Comparison of ENCODE assay signal across 8 mouse cellular contexts in genomic region chr2:116060210-116060609, GRCm38 (mm10). TPM values are rescaled to one million over a fixed set of nuclear protein-coding genes. Genes with fewer than 3 reads are reported as not detected.
DNase-seq lines count a peak whose midpoint lies in the region; ATAC-seq lines count a peak whose summit lies in the region.

No protein-coding gene starts in this region.

- no peaks in the 10 kb centered on the region for H3K9me3 ChIP-seq in forebrain, embryonic 10.5 days
- H3K9me3 ChIP-seq in midbrain, embryonic 14.5 days (ENCODE audit: control insufficient read depth, low read length): no peaks in the 10 kb centered on the region

- intact Hi-C loops in heart, postnatal 36 days (cut with DNase I): no loop called here

- H3K4me2 ChIP-seq in midbrain, embryonic 14.5 days (ENCODE audit: low read length): peak overlapping the region; percentile 59

- peaks cover 80% of the 10 kb centered on the region for H3K4me1 ChIP-seq in forebrain, embryonic 10.5 days
- H3K4me1 ChIP-seq in midbrain, embryonic 14.5 days (ENCODE audit: control insufficient read depth, insufficient read depth, low read length): peaks cover 11% of the 10 kb centered on the region

- H3K36me3 ChIP-seq in forebrain, embryonic 10.5 days (replicated peaks): peaks cover 37% of the 10 kb centered on the region
- H3K36me3 ChIP-seq in midbrain, embryonic 14.5 days (ENCODE audit: control insufficient read depth, insufficient read depth, low read length): peaks cover 12% of the 10 kb centered on the region; the same call in 1 of the 2 replicates

- peak; percentile 92 for DNase-seq in heart, adult 11 months
- no peak for DNase-seq in heart, postnatal 36 days
- peak; percentile 61 for DNase-seq in forebrain, embryonic 10.5 days (ENCODE audit: extremely low spot score, low spot score)
- DNase-seq in kidney, postnatal 14 days: peak; percentile 55
- peak; percentile 59 for DNase-seq in midbrain, embryonic 14.5 days
- DNase-seq in right cerebral cortex, postnatal 25 days: no peak
- no peak for DNase-seq in urinary bladder, postnatal 25 days (ENCODE audit: low spot score)
- DNase-seq in cerebellum, adult 8-10 months: no peak

- peaks cover 67% of the 10 kb centered on the region for H3K27me3 ChIP-seq in forebrain, embryonic 10.5 days (ENCODE audit: poor library complexity, severe bottlenecking)
- no peaks in the 10 kb centered on the region for H3K27me3 ChIP-seq in midbrain, embryonic 14.5 days (ENCODE audit: control insufficient read depth, insufficient read depth, low read length)

- under 1% methylated on average over 19 of the region's 19 CpGs for WGBS in forebrain, embryonic 10.5 days
- 3% methylated on average over 19 of the region's 19 CpGs for WGBS in midbrain, embryonic 14.5 days

- H3K4me3 ChIP-seq in forebrain, embryonic 10.5 days: peak overlapping the region; percentile 76
- H3K4me3 ChIP-seq in midbrain, embryonic 14.5 days (replicated peaks; ENCODE audit: low read depth, low read length): peak overlapping the region; percentile 66

- peak overlapping the region; percentile 89 for H3K9ac ChIP-seq in midbrain, embryonic 14.5 days (replicated peaks; ENCODE audit: low read length)

- H3K27ac ChIP-seq in forebrain, embryonic 10.5 days: peak overlapping the region; percentile 90
- peak overlapping the region; percentile 93 for H3K27ac ChIP-seq in midbrain, embryonic 14.5 days (replicated peaks; ENCODE audit: low read depth, low read length)

- no peak for ATAC-seq in midbrain, embryonic 14.5 days (ENCODE audit: low FRiP score, low TSS enrichment)

RNA-seq across cellular contexts. Expression of gene Meis2, which starts 5.4 kb away (rescaled TPM):
- 10 to 100 TPM; 20.8 to 27.4 TPM for total RNA-seq in heart, postnatal 36 days (2021)
- 32.5 TPM in 2 replicates for polyA plus RNA-seq in forebrain, embryonic 10.5 days (2016; fragmentation: Nextera tagmentation; extraction: Ambion mirVana)
- 83.1 and 84.9 TPM in 2 replicates for polyA plus RNA-seq in midbrain, embryonic 14.5 days (2014; fragmentation: Nextera tagmentation; extraction: Ambion mirVana)

Comparison
In these comparisons a context has a peak if more than half of its experiments do, and no peak if none do; other contexts are left out.
1. DNase-seq: peak in heart, adult 11 months (single experiment), forebrain, embryonic 10.5 days (single experiment), kidney, postnatal 14 days (single experiment) and midbrain, embryonic 14.5 days (single experiment); none in heart, postnatal 36 days (0 of 2), right cerebral cortex, postnatal 25 days (single experiment), urinary bladder, postnatal 25 days (single experiment) and cerebellum, adult 8-10 months (single experiment).